Mouse (Mus musculus): Measurements from ENCODE around the gene Bcas3. TPM values are rescaled to one million over a fixed set of nuclear protein-coding genes. Genes with fewer than 3 reads are reported as not detected.

Bcas3 gene
- polyA plus RNA-seq, 1 experiment from 2014 or later = 13.6 TPM

DNA sequence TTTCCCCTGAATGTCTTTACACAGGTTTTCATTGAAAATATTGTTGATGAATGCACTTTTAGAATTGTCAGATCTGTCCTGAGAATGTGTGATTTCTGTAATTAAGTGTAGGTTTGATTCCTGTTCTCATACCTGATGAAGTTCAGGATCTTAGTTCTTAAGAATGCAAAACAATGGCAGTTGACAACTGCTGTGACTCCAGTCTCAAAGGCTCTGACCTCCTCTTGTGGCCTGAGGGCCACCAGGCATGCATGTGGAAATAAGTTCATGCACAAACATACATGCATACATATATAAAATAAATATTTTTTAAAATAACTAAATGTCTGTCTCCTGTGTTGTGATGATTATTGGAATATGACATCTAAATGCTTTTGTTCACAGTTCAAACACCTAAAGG is 246.3 kb downstream of the Bcas3 start:
- Histone ChIP-seq H3K27me3 (ENCODE audit: insufficient read depth, low read length) (no peaks in the 10 kb centered on the region), H3K36me3 (replicated peaks; ENCODE audit: insufficient read depth, low read length) (no peaks in the 10 kb centered on the region), H3K4me2 (ENCODE audit: low read depth, low read length) (no peak overlapping the region), H3K27ac (ENCODE audit: low read depth) (no peak overlapping the region), H3K9ac (replicated peaks) (no peak overlapping the region), H3K4me1 (ENCODE audit: insufficient read depth) (no peaks in the 10 kb centered on the region), H3K9me3 (ENCODE audit: low read length) (no peaks in the 10 kb centered on the region), H3K4me3 (ENCODE audit: low read depth, low read length) (no peak overlapping the region)
- DNase-seq = no peak
- TF ChIP-seq EP300 (IDR thresholded peaks at IDR 0.05; ENCODE audit: low read depth) (no peak), CTCF (IDR thresholded peaks at IDR 0.05; ENCODE audit: low read depth) (no peak)
- no peak for ATAC-seq

DNA sequence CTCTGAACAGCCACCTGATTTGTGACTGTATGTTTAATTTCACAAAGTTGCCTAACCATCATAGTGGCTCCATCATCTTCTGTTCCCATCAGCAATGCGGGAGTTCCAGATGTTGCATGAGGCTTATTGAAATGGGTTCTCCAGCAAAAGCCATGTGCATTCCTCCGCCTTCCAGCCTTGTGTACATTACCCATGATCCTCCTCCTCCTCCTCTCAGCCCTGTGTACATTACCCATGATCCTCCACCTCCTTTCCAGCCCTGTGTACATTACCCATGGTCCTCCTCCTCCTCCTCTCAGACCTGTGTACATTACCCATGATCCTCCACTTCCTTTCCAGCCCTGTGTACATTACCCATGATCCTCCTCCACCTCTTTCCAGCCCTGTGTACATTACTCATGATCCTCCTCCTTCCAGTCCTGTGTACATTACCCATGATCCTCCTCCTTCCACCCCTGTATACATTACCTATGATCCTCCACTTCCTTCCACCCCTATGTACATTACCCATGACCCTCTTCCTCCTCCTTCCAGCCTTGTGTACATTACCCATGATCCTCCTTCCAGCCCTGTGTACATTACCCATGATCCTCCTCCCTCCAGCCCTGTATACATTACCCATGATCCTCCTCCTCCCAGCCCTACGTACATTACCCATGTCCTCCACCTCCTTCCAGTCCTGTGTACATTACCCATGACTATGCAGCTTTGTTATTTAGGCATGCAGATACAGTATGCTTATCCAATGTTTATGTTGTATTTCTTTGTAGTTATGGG is 250.8 kb downstream of the Bcas3 start:
- Histone ChIP-seq H3K4me1 (ENCODE audit: insufficient read depth) (no peaks in the 10 kb centered on the region), H3K4me2 (ENCODE audit: low read depth, low read length) (no peak overlapping the region), H3K27me3 (ENCODE audit: insufficient read depth, low read length) (no peaks in the 10 kb centered on the region), H3K9me3 (ENCODE audit: low read length) (no peaks in the 10 kb centered on the region), H3K36me3 (replicated peaks; ENCODE audit: insufficient read depth, low read length) (no peaks in the 10 kb centered on the region), H3K9ac (replicated peaks) (no peak overlapping the region), H3K27ac (ENCODE audit: low read depth) (no peak overlapping the region), H3K4me3 (ENCODE audit: low read depth, low read length) (no peak overlapping the region)
- TF ChIP-seq CTCF (IDR thresholded peaks at IDR 0.05; ENCODE audit: low read depth) (no peak), EP300 (IDR thresholded peaks at IDR 0.05; ENCODE audit: low read depth) (no peak)
- 88% methylated on average over 3 of the region's 3 CpGs for WGBS (ENCODE audit: insufficient replicate concordance)
- ATAC-seq (no peak), DNase-seq (no peak)

DNA sequence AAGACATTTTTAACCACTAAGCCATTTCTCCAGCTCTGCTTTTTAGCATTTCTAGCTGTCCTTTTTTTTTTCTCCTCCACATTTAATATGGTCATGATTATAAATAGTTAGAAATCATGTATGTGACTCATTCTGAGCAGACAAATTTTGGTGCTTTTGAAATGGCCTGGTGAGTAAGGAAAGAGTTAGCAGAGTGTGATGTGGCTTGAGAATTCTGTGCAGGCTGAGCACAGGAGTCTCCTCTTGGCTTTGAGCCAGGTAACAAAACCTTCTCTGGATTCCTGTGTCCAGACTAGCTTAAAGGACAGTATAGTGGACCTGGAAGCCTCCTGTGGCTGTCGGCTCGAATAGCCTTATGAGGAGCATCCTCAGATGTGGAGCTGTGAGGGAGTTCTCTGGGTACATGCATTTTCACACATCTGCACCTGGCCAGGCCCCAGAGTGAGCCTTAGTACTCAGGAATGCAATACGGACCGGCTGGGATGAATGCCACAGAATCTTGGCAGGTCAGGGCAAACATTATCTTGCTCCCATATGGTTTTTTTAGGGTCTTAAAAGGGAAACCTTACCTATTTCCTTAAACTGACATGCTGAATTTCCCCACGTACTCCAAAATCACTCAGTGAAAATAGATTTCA is 256.5 kb downstream of the Bcas3 start:
- 80% methylated on average over 5 of the region's 5 CpGs for WGBS (ENCODE audit: insufficient replicate concordance)
- Histone ChIP-seq H3K9ac (replicated peaks) (no peak overlapping the region), H3K27me3 (ENCODE audit: insufficient read depth, low read length) (no peaks in the 10 kb centered on the region), H3K4me2 (ENCODE audit: low read depth, low read length) (no peak overlapping the region), H3K4me3 (ENCODE audit: low read depth, low read length) (no peak overlapping the region), H3K4me1 (ENCODE audit: insufficient read depth) (peaks cover 5% of the 10 kb centered on the region; the same call in 1 of the 2 replicates), H3K36me3 (replicated peaks; ENCODE audit: insufficient read depth, low read length) (no peaks in the 10 kb centered on the region), H3K9me3 (ENCODE audit: low read length) (no peaks in the 10 kb centered on the region), H3K27ac (ENCODE audit: low read depth) (no peak overlapping the region)
- DNase-seq (no peak), ATAC-seq (no peak)
- TF ChIP-seq EP300 (IDR thresholded peaks at IDR 0.05; ENCODE audit: low read depth) (no peak), CTCF (IDR thresholded peaks at IDR 0.05; ENCODE audit: low read depth) (no peak)

DNA sequence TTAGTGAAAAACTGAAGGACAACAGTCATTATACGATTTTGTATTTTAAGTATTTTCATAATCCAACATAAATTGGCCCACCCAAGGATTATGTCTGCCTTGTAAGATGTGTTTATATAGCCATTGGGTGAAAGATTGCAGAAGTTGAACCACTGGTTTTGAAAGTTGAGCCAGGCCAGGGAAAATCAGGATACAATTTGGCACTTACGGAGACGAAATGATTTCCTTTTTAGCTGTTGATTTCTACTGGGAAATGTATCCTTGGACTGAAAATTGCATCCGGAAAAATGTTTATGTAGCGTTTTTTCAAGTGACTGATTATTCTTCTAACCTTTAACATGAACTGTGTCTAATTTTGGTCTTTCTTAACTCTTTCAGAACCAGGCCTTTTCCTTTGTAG is 260.1 kb downstream of the Bcas3 start:
- no peaks in the 10 kb centered on the region for H3K27me3 ChIP-seq (ENCODE audit: insufficient read depth, low read length)
- H3K9ac ChIP-seq (replicated peaks) = no peak overlapping the region
- WGBS (ENCODE audit: insufficient replicate concordance) = 65% methylated on average over 5 of the region's 5 CpGs
- no peaks in the 10 kb centered on the region for H3K9me3 ChIP-seq (ENCODE audit: low read length)
- H3K4me1 ChIP-seq (ENCODE audit: insufficient read depth) = peaks cover 5% of the 10 kb centered on the region; the same call in 1 of the 2 replicates
- H3K36me3 ChIP-seq (replicated peaks; ENCODE audit: insufficient read depth, low read length) = no peaks in the 10 kb centered on the region
- no peak overlapping the region for H3K4me3 ChIP-seq (ENCODE audit: low read depth, low read length)
- H3K27ac ChIP-seq (ENCODE audit: low read depth) = no peak overlapping the region
- no peak for TF ChIP-seq EP300 (IDR thresholded peaks at IDR 0.05; ENCODE audit: low read depth)
- no peak for TF ChIP-seq CTCF (IDR thresholded peaks at IDR 0.05; ENCODE audit: low read depth)
- DNase-seq (no peak), ATAC-seq (no peak)
- H3K4me2 ChIP-seq (ENCODE audit: low read depth, low read length) = no peak overlapping the region

DNA sequence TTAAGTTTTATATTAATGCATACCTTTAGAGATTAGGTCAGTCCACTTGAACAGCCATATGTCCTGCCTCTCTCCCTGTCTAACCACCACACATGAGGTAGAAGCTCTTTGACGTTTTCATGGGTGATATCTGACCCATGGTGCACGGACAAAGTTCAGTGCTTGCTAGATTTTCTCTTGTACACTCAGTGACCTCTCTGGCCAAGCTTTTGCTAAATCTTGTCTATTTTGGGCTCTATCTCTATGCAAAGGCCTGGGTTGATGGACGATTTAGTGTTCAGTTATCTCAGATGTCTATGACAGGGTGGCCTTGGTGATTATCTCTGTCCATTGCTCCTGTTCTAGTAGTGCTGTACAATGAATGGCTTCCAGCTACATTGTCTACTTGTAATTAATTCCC is 260.6 kb downstream of the Bcas3 start:
- H3K4me2 ChIP-seq (ENCODE audit: low read depth, low read length) = no peak overlapping the region
- H3K36me3 ChIP-seq (replicated peaks; ENCODE audit: insufficient read depth, low read length) = no peaks in the 10 kb centered on the region
- TF ChIP-seq EP300 (IDR thresholded peaks at IDR 0.05; ENCODE audit: low read depth) = no peak
- no peak for TF ChIP-seq CTCF (IDR thresholded peaks at IDR 0.05; ENCODE audit: low read depth)
- 45% methylated on average over 3 of the region's 3 CpGs for WGBS (ENCODE audit: insufficient replicate concordance)
- H3K27me3 ChIP-seq (ENCODE audit: insufficient read depth, low read length) = no peaks in the 10 kb centered on the region
- DNase-seq (no peak), ATAC-seq (no peak)
- H3K4me3 ChIP-seq (ENCODE audit: low read depth, low read length) = no peak overlapping the region
- H3K4me1 ChIP-seq (ENCODE audit: insufficient read depth) = peaks cover 5% of the 10 kb centered on the region; the same call in 1 of the 2 replicates
- no peak overlapping the region for H3K27ac ChIP-seq (ENCODE audit: low read depth)
- H3K9ac ChIP-seq (replicated peaks) = no peak overlapping the region
- no peaks in the 10 kb centered on the region for H3K9me3 ChIP-seq (ENCODE audit: low read length)

DNA sequence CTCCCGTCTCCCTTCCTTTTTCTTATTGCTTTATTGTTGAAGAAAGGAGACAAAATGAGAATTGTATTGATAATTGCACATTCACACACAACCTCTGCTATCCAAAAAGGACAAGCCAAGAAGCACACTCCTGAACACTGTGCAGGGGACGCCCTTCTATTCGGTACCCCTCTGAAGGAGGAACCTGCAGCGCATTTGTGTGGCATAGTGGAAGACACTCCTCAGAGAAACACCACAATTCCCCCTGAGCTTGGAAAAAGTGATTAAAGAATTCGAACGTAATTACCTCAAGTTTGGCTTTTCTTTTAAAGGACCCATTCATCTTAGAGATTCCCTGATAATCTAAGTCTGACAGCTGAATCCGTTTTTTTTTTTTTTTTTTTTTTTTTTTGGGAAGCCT is 261.5 kb downstream of the Bcas3 start:
- Histone ChIP-seq H3K4me1 (ENCODE audit: insufficient read depth) (peaks cover 5% of the 10 kb centered on the region; the same call in 1 of the 2 replicates), H3K27me3 (ENCODE audit: insufficient read depth, low read length) (no peaks in the 10 kb centered on the region), H3K4me2 (ENCODE audit: low read depth, low read length) (no peak overlapping the region), H3K27ac (ENCODE audit: low read depth) (no peak overlapping the region), H3K4me3 (ENCODE audit: low read depth, low read length) (no peak overlapping the region), H3K36me3 (replicated peaks; ENCODE audit: insufficient read depth, low read length) (no peaks in the 10 kb centered on the region), H3K9ac (replicated peaks) (no peak overlapping the region), H3K9me3 (ENCODE audit: low read length) (no peaks in the 10 kb centered on the region)
- no peak for ATAC-seq
- 74% methylated on average over 7 of the region's 7 CpGs for WGBS (ENCODE audit: insufficient replicate concordance)
- no peak for TF ChIP-seq EP300 (IDR thresholded peaks at IDR 0.05; ENCODE audit: low read depth)
- no peak for TF ChIP-seq CTCF (IDR thresholded peaks at IDR 0.05; ENCODE audit: low read depth)
- no peak for DNase-seq
